Mouse (Mus musculus) right cerebral cortex, postnatal 25 days (tissue): ENCODE results near the gene H2-M1.

Source experiments
- DNase-seq: peaks from one replicate; pipeline ENCODE4 v3.0.0; 2022

Gene H2-M1

DNA sequence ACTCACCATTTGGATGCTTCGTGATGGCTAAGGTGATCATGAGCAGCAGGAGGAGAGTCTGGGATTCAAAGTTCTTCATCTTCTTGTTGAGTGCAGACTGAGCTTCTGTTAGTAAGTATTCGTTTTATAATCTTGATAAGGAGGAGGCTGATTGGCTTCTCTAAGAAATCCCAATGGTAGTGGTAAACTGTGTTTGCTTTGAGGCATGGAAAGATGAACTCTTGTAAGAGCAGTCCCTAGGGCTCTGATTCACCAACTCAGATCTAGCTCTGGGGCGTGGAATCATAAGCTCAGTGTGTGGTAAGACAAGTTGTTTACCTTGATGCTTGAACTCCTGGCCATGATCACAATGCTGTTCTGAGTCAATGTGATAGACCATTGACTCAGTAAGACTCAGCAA, at the start of gene H2-M1:
H2-M1 (minus strand) TSS at position 101 of the 400 bp plus-strand sequence.
- DNase-seq: no peak

DNA sequence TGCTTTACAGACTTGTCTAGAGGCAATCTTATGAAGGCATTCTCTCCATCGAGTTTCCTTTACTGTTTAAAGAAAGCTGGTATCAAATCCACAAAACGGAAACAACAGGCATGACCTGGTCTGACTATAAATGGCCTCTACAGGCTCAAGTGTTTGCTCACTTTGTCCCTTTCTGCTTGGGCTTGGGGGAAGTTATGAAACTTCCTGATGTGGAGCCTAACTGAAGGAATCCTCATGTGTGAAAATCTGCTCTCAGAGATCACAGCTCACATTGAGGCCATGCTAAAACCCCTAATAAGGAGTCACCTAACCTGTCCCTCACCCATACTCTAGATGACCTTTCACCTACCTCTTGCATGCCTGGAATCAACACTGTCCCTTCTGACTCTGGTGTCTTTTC, 25.7 kb upstream of the H2-M1 start:
- DNase-seq: no peak

DNA sequence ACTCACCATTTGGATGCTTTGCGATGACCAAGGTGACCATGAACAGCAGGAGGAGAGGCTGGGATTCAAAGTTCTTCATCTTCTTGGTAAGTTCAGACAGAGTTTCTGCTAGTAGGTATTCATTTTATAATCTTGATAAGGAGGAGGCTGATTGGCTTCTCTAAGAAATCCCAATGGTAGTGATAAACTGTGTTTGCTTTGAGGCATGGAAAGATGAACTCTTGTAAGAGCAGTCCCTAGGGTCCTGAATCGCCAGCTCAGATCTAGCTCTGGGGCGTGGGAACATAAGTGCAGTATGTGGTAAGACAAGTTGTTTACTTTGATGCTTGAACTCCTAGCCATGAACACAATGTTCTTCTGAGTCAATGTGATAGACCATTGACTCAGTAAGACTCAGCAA, 29.5 kb downstream of the H2-M1 start, which contains the start of gene H2-M9:
H2-M9 (minus strand) TSS at position 101 of the 400 bp plus-strand sequence.
- no peak for DNase-seq
